Mouse (Mus musculus) heart, adult 2 months (tissue): ENCODE data around the gene Kmt5b.

ENCODE experiments used
- CTCF ChIP-seq: fragments of 200-600 bp; IDR thresholded peaks from 2 replicates; pipeline ENCODE4 v1.8.1; 2022; ENCODE audit warnings: antibody characterized with exemption, mild to moderate bottlenecking, moderate library complexity
- EP300 ChIP-seq: fragments of 200-500 bp; IDR thresholded peaks from 2 replicates; pipeline ENCODE4 v1.6.1; 2011; ENCODE audit warnings: low read depth, low read length, control low read depth; ENCODE audit not compliant: insufficient read depth
- POLR2A ChIP-seq: fragments of 200-500 bp; IDR thresholded peaks from 2 replicates; pipeline ENCODE4 v1.6.1; 2011; ENCODE audit warnings: mild to moderate bottlenecking, low read depth, low read length, control low read depth; ENCODE audit not compliant: insufficient read depth

- TF ChIP-seq POLR2A (no peak), EP300 (no peak), CTCF (no peak)
Observed at GRCm38 (mm10) chr19:3829863-3830262, 62.6 kb downstream of the Kmt5b start.
